Mouse (Mus musculus) MEL (cell line): Measurements from ENCODE around the gene Mip. TPM values are rescaled to one million over a fixed set of nuclear protein-coding genes. Genes with fewer than 3 reads are reported as not detected.
A peak's percentile ranks its signal among the peaks of the same experiment; 100 is the strongest.
"Not testable (repeated sequence)": the region's sequence is repeated elsewhere in the genome, so short reads cannot be mapped to it uniquely, and the experiment has no call there.

ENCODE experiments used
- DNase-seq: peaks from one replicate; pipeline ENCODE4 v3.0.0; 2011; ENCODE audit warnings: low read depth, low spot score
- H3K27ac ChIP-seq: 2 replicates; pipeline ENCODE4 v1.5.1; 2012; ENCODE audit warnings: low read depth, mild to moderate bottlenecking, control low read depth, low read length, moderate library complexity; ENCODE audit not compliant: control insufficient read depth
- H3K27me3 ChIP-seq, 2 experiments: fragments of 150-350 bp in 1 of 2; sonication (generic) in 1 of 2; 2 replicates each; pipeline ENCODE4 v1.6.1; 2012; ENCODE audit warnings: low read length in 2 of 2, mild to moderate bottlenecking in 2 of 2, improper control_type of control experiment in 1 of 2, moderate library complexity in 1 of 2; ENCODE audit not compliant: insufficient read depth in 2 of 2, control insufficient read depth in 1 of 2
- H3K36me3 ChIP-seq, 2 experiments: 2 replicates each; pipeline ENCODE4 v1.6.1; 2012 to 2014; ENCODE audit warnings: low read length in 2 of 2, improper control_type of control experiment in 1 of 2, inconsistent platforms in 1 of 2, mild to moderate bottlenecking in 1 of 2; ENCODE audit not compliant: insufficient read depth in 2 of 2, control insufficient read depth in 1 of 2
- H3K4me1 ChIP-seq, 2 experiments: fragments of 150-350 bp in 1 of 2; sonication (generic) in 1 of 2; 2 replicates each; pipeline ENCODE4 v1.6.1; 2012; ENCODE audit warnings: low read length in 2 of 2, improper control_type of control experiment in 1 of 2, mild to moderate bottlenecking in 1 of 2; ENCODE audit not compliant: insufficient read depth in 2 of 2, control insufficient read depth in 1 of 2
- H3K4me3 ChIP-seq, 2 experiments: fragments of 150-350 bp in 1 of 2; sonication (generic) in 1 of 2; 2 replicates each; pipeline ENCODE4 v1.5.1; 2012; ENCODE audit warnings: low read depth in 2 of 2, low read length in 2 of 2, mild to moderate bottlenecking in 2 of 2, moderate library complexity in 2 of 2, control low read depth in 1 of 2, improper control_type of control experiment in 1 of 2; ENCODE audit not compliant: control insufficient read depth in 1 of 2, insufficient read depth in 1 of 2
- H3K79me2 ChIP-seq: 2 replicates; pipeline ENCODE4 v1.6.1; 2012; ENCODE audit warnings: mild to moderate bottlenecking, low read length, moderate library complexity; ENCODE audit not compliant: control insufficient read depth, poor library complexity, insufficient read depth
- H3K9ac ChIP-seq: 2 replicates; pipeline ENCODE4 v1.6.1; 2012; ENCODE audit warnings: low read depth, mild to moderate bottlenecking, control low read depth, low read length, moderate library complexity; ENCODE audit not compliant: control insufficient read depth, poor library complexity, severe bottlenecking
- H3K9me3 ChIP-seq: fragments of 150-350 bp; sonication (generic); replicated peaks from 2 replicates; pipeline ENCODE4 v1.6.1; 2012; ENCODE audit warnings: mild to moderate bottlenecking, low read length, improper control_type of control experiment, moderate library complexity; ENCODE audit not compliant: insufficient read depth
- CHD1 ChIP-seq: IDR thresholded peaks from 2 replicates; pipeline ENCODE4 v1.6.1; 2012; ENCODE audit warnings: low read depth, mild to moderate bottlenecking, inconsistent platforms, low read length, improper control_type of control experiment
- CTCF ChIP-seq, 3 experiments: IDR thresholded peaks in 2 of 3; conservative IDR thresholded peaks in 1 of 3; 2 replicates each; pipeline ENCODE4 v1.5.1; 2011 to 2012; ENCODE audit warnings: low read length in 3 of 3, low read depth in 2 of 3, mild to moderate bottlenecking in 2 of 3, improper control_type of control experiment in 1 of 3, inconsistent platforms in 1 of 3, mixed read lengths in 1 of 3, moderate library complexity in 1 of 3; ENCODE audit not compliant: control insufficient read depth in 1 of 3, insufficient read depth in 1 of 3, poor library complexity in 1 of 3, severe bottlenecking in 1 of 3
- E2F4 ChIP-seq: IDR thresholded peaks from 2 replicates; pipeline ENCODE4 v1.6.1; 2011; ENCODE audit warnings: low read depth, low read length, improper control_type of control experiment, borderline replicate concordance
- ETS1 ChIP-seq: IDR thresholded peaks from 2 replicates; pipeline ENCODE4 v1.6.1; 2012; ENCODE audit warnings: low read depth, mild to moderate bottlenecking, inconsistent platforms, low read length, improper control_type of control experiment, moderate library complexity
- JUND ChIP-seq: IDR thresholded peaks from 2 replicates; pipeline ENCODE4 v1.6.1; 2011; ENCODE audit warnings: low read depth, mild to moderate bottlenecking, improper control_type of control experiment, low read length
- MAFK ChIP-seq: IDR thresholded peaks from 2 replicates; pipeline ENCODE4 v1.6.1; 2011; ENCODE audit warnings: low read depth, mild to moderate bottlenecking, low read length, improper control_type of control experiment, borderline replicate concordance
- MEF2A ChIP-seq: IDR thresholded peaks from 2 replicates; pipeline ENCODE4 v1.6.1; 2014; ENCODE audit warnings: low read depth, mild to moderate bottlenecking, inconsistent platforms, low read length, improper control_type of control experiment; ENCODE audit not compliant: poor library complexity, insufficient replicate concordance, severe bottlenecking; ENCODE audit errors: extremely low read depth
- MXI1 ChIP-seq: IDR thresholded peaks from 2 replicates; pipeline ENCODE4 v1.6.1; 2011; ENCODE audit warnings: mild to moderate bottlenecking, low read depth, low read length, improper control_type of control experiment
- MYB ChIP-seq: IDR thresholded peaks from 2 replicates; pipeline ENCODE4 v1.6.1; 2011; ENCODE audit warnings: mild to moderate bottlenecking, low read depth, low read length, improper control_type of control experiment
- MYC ChIP-seq: IDR thresholded peaks from 2 replicates; pipeline ENCODE4 v1.6.1; 2011; ENCODE audit warnings: low read depth, mild to moderate bottlenecking, low read length, improper control_type of control experiment, moderate library complexity
- NELFE ChIP-seq: IDR thresholded peaks from 2 replicates; pipeline ENCODE4 v1.6.1; 2011; ENCODE audit warnings: low read depth, low read length, improper control_type of control experiment
- NRF1 ChIP-seq: IDR thresholded peaks from 2 replicates; pipeline ENCODE4 v1.6.1; 2014; ENCODE audit warnings: low read depth, mild to moderate bottlenecking, inconsistent platforms, low read length, improper control_type of control experiment, moderate library complexity; ENCODE audit not compliant: poor library complexity, insufficient read depth, severe bottlenecking
- RCOR1 ChIP-seq: IDR thresholded peaks from 2 replicates; pipeline ENCODE4 v1.6.1; 2012; ENCODE audit warnings: low read depth, mild to moderate bottlenecking, inconsistent platforms, low read length, improper control_type of control experiment
- SIN3A ChIP-seq: IDR thresholded peaks from 2 replicates; pipeline ENCODE4 v1.6.1; 2012; ENCODE audit warnings: low read length, improper control_type of control experiment, inconsistent platforms
- SMC3 ChIP-seq: IDR thresholded peaks from 2 replicates; pipeline ENCODE4 v1.6.1; 2011; ENCODE audit warnings: low read depth, low read length, improper control_type of control experiment
- TAL1 ChIP-seq: IDR thresholded peaks from 2 replicates; pipeline ENCODE4 v1.6.1; 2012; ENCODE audit warnings: mild to moderate bottlenecking, inconsistent platforms, low read length, moderate library complexity, mixed read lengths
- TBP ChIP-seq: IDR thresholded peaks from 2 replicates; pipeline ENCODE4 v1.8.0; 2011; ENCODE audit warnings: low read depth, low read length, improper control_type of control experiment
- TCF12 ChIP-seq: IDR thresholded peaks from 2 replicates; pipeline ENCODE4 v1.6.1; 2014; ENCODE audit warnings: low read depth, mild to moderate bottlenecking, inconsistent platforms, low read length, improper control_type of control experiment, moderate library complexity
- USF2 ChIP-seq, 2 experiments: IDR thresholded peaks; 2 replicates each; pipeline ENCODE4 v1.6.1; 2011 to 2012; ENCODE audit warnings: improper control_type of control experiment in 2 of 2, low read length in 2 of 2, borderline replicate concordance in 1 of 2, inconsistent platforms in 1 of 2, low read depth in 1 of 2, mild to moderate bottlenecking in 1 of 2; ENCODE audit not compliant: insufficient read depth in 1 of 2
- ZKSCAN1 ChIP-seq: IDR thresholded peaks from 2 replicates; pipeline ENCODE4 v1.6.1; 2012; ENCODE audit warnings: low read depth, mild to moderate bottlenecking, inconsistent platforms, low read length, improper control_type of control experiment, moderate library complexity
- ZMIZ1 ChIP-seq: IDR thresholded peaks from 2 replicates; pipeline ENCODE4 v1.6.1; 2012; ENCODE audit warnings: low read depth, mild to moderate bottlenecking, inconsistent platforms, low read length, improper control_type of control experiment, moderate library complexity
- ZNF384 ChIP-seq: IDR thresholded peaks from 2 replicates; pipeline ENCODE4 v1.6.1; 2012; ENCODE audit warnings: low read depth, mild to moderate bottlenecking, inconsistent platforms, low read length, improper control_type of control experiment
- polyA plus RNA-seq, 2 experiments: library from polyadenylated mRNA; stranded (reverse) in 1 of 2; unstranded in 1 of 2; fragments of >175 nt in 1 of 2; fragments of >200 nt in 1 of 2; gene quantifications; 2 replicates each; pipeline versions ENCODE4 v1.2.1 to v1.2.4; 2012; ENCODE audit warnings: low replicate concordance in 2 of 2, low read depth in 1 of 2; ENCODE audit not compliant: insufficient read length in 2 of 2, insufficient read depth in 1 of 2, missing spikeins in 1 of 2
- total RNA-seq: library from RNA; depleted of rRNA; stranded (reverse); fragments of 300-350 nt; gene quantifications from 2 replicates; pipeline ENCODE4 v1.2.3, GENCODE M21; 2012

Gene Mip
- total and polyA plus RNA-seq, 3 experiments = 0.04 TPM; not detected in 2

DNA sequence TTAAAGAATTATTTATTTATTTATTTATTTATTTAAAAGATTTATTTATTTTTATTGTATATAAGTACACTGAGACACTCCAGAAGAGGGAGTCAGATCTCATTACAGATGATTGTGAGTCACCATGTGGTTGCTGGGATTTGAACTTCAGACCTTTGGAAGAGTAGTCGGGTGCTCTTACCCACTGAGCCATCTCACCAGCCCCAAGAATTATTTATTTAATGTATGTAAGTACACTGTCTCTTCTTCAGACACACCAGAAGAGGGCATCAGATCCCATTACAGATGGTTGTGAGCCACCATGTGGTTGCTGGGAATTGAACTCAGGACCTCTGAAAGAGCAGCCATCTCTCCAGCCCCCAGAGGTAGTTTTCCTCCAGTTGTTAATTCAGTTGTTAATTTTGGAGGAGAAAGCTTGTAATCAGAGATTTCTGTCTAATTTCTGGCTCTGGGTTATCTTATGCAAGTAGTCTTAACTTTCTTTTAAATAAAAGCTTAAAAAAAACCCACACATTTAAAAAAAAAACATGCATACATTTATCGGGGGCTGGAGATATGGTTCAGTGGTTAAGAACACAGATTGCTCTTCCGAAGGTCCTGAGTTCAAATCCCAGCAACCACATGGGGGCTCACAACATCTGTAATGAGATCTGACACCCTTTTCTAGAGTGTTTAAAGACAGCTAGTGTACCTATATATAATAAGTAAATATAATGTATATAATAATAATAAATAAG is 33.4 kb upstream of the Mip start:
- not testable (repeated sequence) for H3K27me3 ChIP-seq, H3K27ac ChIP-seq, H3K9me3 ChIP-seq, H3K79me2 ChIP-seq, H3K4me3 ChIP-seq, H3K9ac ChIP-seq
- DNase-seq = peak; percentile 49
- TF ChIP-seq ZNF384 (peak; percentile 70), CTCF (IDR thresholded peaks at IDR 0.05 in 2 of 3, conservative IDR thresholded peaks at IDR 0.05 in 1 of 3; ENCODE audit: control insufficient read depth in 1 of 3, insufficient read depth in 1 of 3, low read depth in 2 of 3, low read length in 3 of 3, poor library complexity in 1 of 3, severe bottlenecking in 1 of 3) (peak in 1 of 3 experiments; percentile 3; a peak in 1 of 6 replicates), MAFK (0 out of 2 replicates have a peak, but pooled peaks have one; percentile 50), TBP (peak; percentile 97), RCOR1 (peak; percentile 37; the same call in 1 of the 2 replicates)
- Histone ChIP-seq H3K4me1 (peaks cover 3 to 24% of the 10 kb centered on the region in 2 experiments; a peak in 3 of 4 replicates), H3K36me3 (peaks cover 0 to 15% of the 10 kb centered on the region in 2 experiments; a peak in 2 of 4 replicates)

- no peak overlapping the region for H3K27ac ChIP-seq
- peaks cover 3 to 22% of the 10 kb centered on the region in 2 experiments; a peak in 3 of 4 replicates for H3K4me1 ChIP-seq
- H3K79me2 ChIP-seq = no peaks in the 10 kb centered on the region; the same call in 1 of the 2 replicates
- no peaks in the 10 kb centered on the region for H3K9me3 ChIP-seq
- H3K36me3 ChIP-seq = peaks cover 0 to 13% of the 10 kb centered on the region in 2 experiments; a peak in 2 of 4 replicates
- no peak for TF ChIP-seq NELFE
- TF ChIP-seq JUND = no peak
- no peak for TF ChIP-seq CHD1
- TF ChIP-seq USF2 (IDR thresholded peaks at IDR 0.05; ENCODE audit: borderline replicate concordance in 1 of 2, insufficient read depth in 1 of 2, low read depth in 1 of 2, low read length in 2 of 2) = no peak
- TF ChIP-seq SMC3 = no peak
- no peaks in the 10 kb centered on the region for H3K27me3 ChIP-seq
- H3K4me3 ChIP-seq = no peak overlapping the region
- DNase-seq = peak; percentile 31
- H3K9ac ChIP-seq = no peak overlapping the region
Observed at GRCm38 (mm10) chr10:128193113-128193512, 32.5 kb upstream of the Mip start.

DNA sequence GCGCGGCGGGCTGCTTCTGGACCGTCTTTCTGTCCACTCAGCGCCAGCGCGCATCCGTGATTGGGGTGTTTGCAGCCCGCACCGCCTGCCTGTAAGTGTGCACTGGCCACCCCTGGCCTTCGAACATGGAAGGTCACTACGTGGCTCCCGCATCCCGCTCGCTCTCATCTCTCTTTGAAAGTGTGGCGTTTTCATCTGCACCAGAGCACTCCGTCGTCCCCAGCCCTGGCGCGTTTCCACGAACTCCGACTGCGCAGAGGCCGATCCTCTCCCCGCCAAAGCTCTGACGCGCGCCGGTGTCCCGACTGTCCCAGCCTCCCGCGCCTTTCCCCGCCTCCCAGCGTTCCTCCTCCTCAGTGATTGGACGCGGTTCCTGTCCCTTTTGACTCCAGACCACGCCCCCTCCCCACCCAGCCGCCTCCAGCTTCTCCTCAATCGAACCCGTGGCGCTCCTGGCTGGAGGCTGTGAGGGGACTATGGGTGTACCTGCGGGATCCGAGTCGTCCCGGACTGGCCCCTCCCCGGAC is 31.6 kb upstream of the Mip start, which contains the start of gene Gls2:
Gene Gls2, plus strand, starts transcription at position 434 of the 527 bp plus-strand sequence.
- peak; percentile 98 for DNase-seq
- Histone ChIP-seq H3K79me2 (no peaks in the 10 kb centered on the region; the same call in 1 of the 2 replicates), H3K4me1 (peaks cover 3 to 22% of the 10 kb centered on the region in 2 experiments; a peak in 3 of 4 replicates), H3K9me3 (no peaks in the 10 kb centered on the region), H3K9ac (peak within 1 kb of the TSS; percentile 85), H3K27me3 (no peaks in the 10 kb centered on the region), H3K27ac (peak within 1 kb of the TSS; percentile 39; the same call in 1 of the 2 replicates), H3K36me3 (peaks cover 0 to 10% of the 10 kb centered on the region in 2 experiments; a peak in 2 of 4 replicates), H3K4me3 (peak within 1 kb of the TSS; percentile 85 to 89)
- TF ChIP-seq TCF12 (0 out of 2 replicates have a peak, but pooled peaks have one; percentile 22), MXI1 (no peak; the same call in 1 of the 2 replicates), CHD1 (no peak), E2F4 (peak; percentile 6; the same call in 1 of the 2 replicates), MYB (no peak), ZMIZ1 (no peak; the same call in 1 of the 2 replicates), ZKSCAN1 (peak; percentile 30; the same call in 1 of the 2 replicates), MEF2A (no peak), MYC (no peak), TAL1 (no peak), NRF1 (peak; percentile 52; the same call in 1 of the 2 replicates), SIN3A (peak; percentile 22; the same call in 1 of the 2 replicates), NELFE (peak; percentile 40), ETS1 (no peak)
